Mouse (Mus musculus) stomach, postnatal 0 days (tissue): Measurements from ENCODE around the gene Toe1. TPM values are rescaled to one million over a fixed set of nuclear protein-coding genes. Genes with fewer than 3 reads are reported as not detected.

Experiments
- ATAC-seq: fragments of 200-750 bp; cut with Nextera tagmentation; 2 replicates; pipeline ENCODE4 v1.8.0; 2017; ENCODE audit not compliant: low FRiP score, low TSS enrichment
- DNase-seq: peaks from one replicate; pipeline ENCODE4 v3.0.0-alpha.2; 2016; ENCODE audit warnings: low spot score
- H3K27ac ChIP-seq: fragments of 300-500 bp; sonication (generic); replicated peaks from 2 replicates; pipeline ENCODE4 v1.5.1; 2014; ENCODE audit warnings: mild to moderate bottlenecking, control low read depth
- H3K27me3 ChIP-seq: fragments of 300-500 bp; sonication (generic); 2 replicates; pipeline ENCODE4 v1.6.1; 2014; ENCODE audit warnings: low read length; ENCODE audit not compliant: control insufficient read depth, insufficient read depth
- H3K36me3 ChIP-seq: fragments of 300-500 bp; sonication (generic); 2 replicates; pipeline ENCODE4 v1.6.1; 2014; ENCODE audit warnings: low read length, mixed read lengths; ENCODE audit not compliant: control insufficient read depth, insufficient read depth
- H3K4me1 ChIP-seq: fragments of 300-500 bp; sonication (generic); replicated peaks from 2 replicates; pipeline ENCODE4 v1.6.1; 2014; ENCODE audit warnings: antibody characterized with exemption; ENCODE audit not compliant: control insufficient read depth, insufficient read depth
- H3K4me2 ChIP-seq: fragments of 300-500 bp; sonication (generic); replicated peaks from 2 replicates; pipeline ENCODE4 v1.6.1; 2014; ENCODE audit warnings: low read depth, mild to moderate bottlenecking, control low read depth, moderate library complexity
- H3K4me3 ChIP-seq: fragments of 300-500 bp; sonication (generic); 2 replicates; pipeline ENCODE4 v1.5.1; 2014; ENCODE audit warnings: low read depth, low read length, control low read depth
- H3K9ac ChIP-seq: fragments of 300-500 bp; sonication (generic); 2 replicates; pipeline ENCODE4 v1.6.1; 2014; ENCODE audit warnings: mild to moderate bottlenecking, low read length, control low read depth, mixed read lengths
- H3K9me3 ChIP-seq: fragments of 300-500 bp; sonication (generic); 2 replicates; pipeline ENCODE4 v1.6.1; 2016; ENCODE audit warnings: low read length; ENCODE audit not compliant: control insufficient read depth
- CTCF ChIP-seq: IDR thresholded peaks from 2 replicates; pipeline ENCODE4 v1.5.1; 2016; ENCODE audit warnings: antibody characterized with exemption, low read depth, mild to moderate bottlenecking, moderate library complexity
- EP300 ChIP-seq: optimal IDR thresholded peaks from 2 replicates; pipeline ENCODE3; 2016; ENCODE audit warnings: antibody characterized with exemption
- WGBS: fragments of 180-500 bp; shearing (Covaris S2); extraction: QIAGEN DNeasy Blood & Tissue Kit; methylation state at CpG from one replicate; pipeline ENCODE4 v1.1.7; 2014; 5-methylcytosine and 5-hydroxymethylcytosine counted together
- polyA plus RNA-seq: library from polyadenylated mRNA; unstranded; fragments of >200 nt; fragmentation: Nextera tagmentation; extraction: Ambion mirVana; gene quantifications from 2 replicates; pipeline ENCODE4 v1.2.1, GENCODE M21; 2015

Gene Toe1
- polyA plus RNA-seq, 1 experiment from 2014 or later = 16.0 TPM

- Histone ChIP-seq H3K36me3 (no peaks in the 10 kb centered on the region; the same call in 1 of the 2 replicates), H3K4me3 (peak overlapping the region; percentile 45), H3K4me1 (no peaks in the 10 kb centered on the region; the same call in 1 of the 2 replicates), H3K27me3 (0 out of 2 replicates have a peak, but pooled peaks cover 2% of the 10 kb centered on the region), H3K9ac (peak overlapping the region; percentile 38; the same call in 1 of the 2 replicates), H3K9me3 (no peaks in the 10 kb centered on the region), H3K27ac (no peak overlapping the region), H3K4me2 (peak overlapping the region; percentile 93)
- peak; percentile 88 for ATAC-seq
- under 1% methylated on average over 51 of the region's 51 CpGs for WGBS
- peak; percentile 82 for DNase-seq
- peak; percentile 58 for TF ChIP-seq CTCF
- TF ChIP-seq EP300 = no peak
These were observed 13.7 kb upstream of the Toe1 start for GRCm38 (mm10) chr4:116820902-116821693.

DNA sequence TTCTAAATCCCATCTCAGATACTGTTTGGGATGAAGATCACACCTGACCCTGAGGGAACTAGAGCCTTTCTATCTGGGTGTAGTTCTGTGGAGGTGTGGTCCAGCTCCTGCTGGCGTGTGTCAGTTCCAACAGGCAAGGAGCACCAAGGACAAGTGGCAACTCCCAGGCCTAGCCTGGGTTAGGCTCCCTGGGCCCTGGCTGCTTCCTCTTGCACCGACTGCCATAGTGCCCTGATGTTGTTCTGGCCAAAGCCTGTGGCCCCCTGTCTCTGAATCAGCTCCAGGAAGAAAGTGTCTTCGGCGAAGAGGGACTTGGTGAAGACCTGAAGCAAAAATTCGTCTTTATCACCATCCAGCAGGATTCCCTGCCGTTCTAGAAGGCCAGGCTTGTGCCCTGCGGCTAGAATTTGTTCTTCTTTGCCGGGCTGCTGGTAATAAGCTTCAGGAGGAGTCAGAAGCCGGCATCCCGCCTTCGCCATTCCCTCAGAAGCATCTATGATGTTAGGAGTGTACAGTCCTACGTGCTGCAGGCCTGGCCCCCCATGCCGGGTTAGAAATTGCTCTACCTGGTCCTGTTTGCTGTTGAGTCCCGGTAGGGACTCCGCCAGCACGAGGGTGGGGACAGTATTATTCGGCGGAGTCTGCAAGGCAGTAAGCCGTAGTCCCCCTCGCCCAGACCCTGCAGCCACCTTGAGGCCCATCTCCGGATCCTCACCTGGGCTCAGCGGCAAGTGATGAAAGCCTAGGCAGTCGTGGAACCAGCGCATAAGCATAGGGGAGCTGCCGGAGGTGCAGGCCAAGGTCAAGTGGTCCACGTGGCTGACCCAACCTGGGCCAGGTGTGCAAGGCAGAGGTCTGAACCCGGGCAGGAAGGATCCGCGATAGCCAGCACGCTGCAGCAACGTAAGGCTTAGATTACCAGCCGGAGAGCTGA, 12.8 kb upstream of the Toe1 start:
- Histone ChIP-seq H3K9me3 (no peaks in the 10 kb centered on the region), H3K27me3 (0 out of 2 replicates have a peak, but pooled peaks cover 2% of the 10 kb centered on the region), H3K9ac (peak overlapping the region; percentile 38; the same call in 1 of the 2 replicates), H3K27ac (no peak overlapping the region), H3K4me2 (peak overlapping the region; percentile 93), H3K4me3 (peak overlapping the region; percentile 45), H3K36me3 (no peaks in the 10 kb centered on the region; the same call in 1 of the 2 replicates), H3K4me1 (no peaks in the 10 kb centered on the region; the same call in 1 of the 2 replicates)
- ATAC-seq = no peak
- TF ChIP-seq EP300 (no peak), CTCF (no peak)
- DNase-seq = no peak
- 33% methylated on average over 31 of the region's 32 CpGs for WGBS

DNA sequence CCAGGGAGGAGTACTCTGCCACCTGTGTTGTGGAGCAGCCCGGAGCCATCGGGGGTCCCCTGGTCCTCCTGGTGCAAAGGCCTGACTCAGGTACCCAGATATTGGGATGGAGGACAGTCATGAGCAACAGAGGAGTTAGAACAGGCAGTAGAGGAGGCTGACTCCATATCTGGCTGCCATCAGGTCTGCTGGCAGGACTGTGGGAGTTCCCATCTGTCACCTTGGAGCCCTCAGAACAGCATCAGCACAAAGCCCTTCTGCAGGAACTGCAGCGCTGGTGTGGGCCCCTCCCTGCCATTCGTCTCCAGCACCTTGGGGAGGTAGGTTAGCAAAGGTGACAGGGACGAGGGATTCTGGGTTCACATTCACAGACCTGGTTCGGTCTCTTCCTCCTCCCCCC, 10.0 kb upstream of the Toe1 start:
- no peaks in the 10 kb centered on the region; the same call in 1 of the 2 replicates for H3K36me3 ChIP-seq
- H3K27me3 ChIP-seq = 0 out of 2 replicates have a peak, but pooled peaks cover 2% of the 10 kb centered on the region
- H3K9ac ChIP-seq = no peak overlapping the region
- WGBS = 94% methylated on average over 6 of the region's 6 CpGs
- H3K4me1 ChIP-seq = no peaks in the 10 kb centered on the region
- TF ChIP-seq EP300 (no peak), CTCF (no peak)
- DNase-seq (no peak), ATAC-seq (no peak)
- H3K27ac ChIP-seq = no peak overlapping the region
- no peak overlapping the region for H3K4me2 ChIP-seq
- H3K4me3 ChIP-seq = no peak overlapping the region
- no peaks in the 10 kb centered on the region for H3K9me3 ChIP-seq

DNA sequence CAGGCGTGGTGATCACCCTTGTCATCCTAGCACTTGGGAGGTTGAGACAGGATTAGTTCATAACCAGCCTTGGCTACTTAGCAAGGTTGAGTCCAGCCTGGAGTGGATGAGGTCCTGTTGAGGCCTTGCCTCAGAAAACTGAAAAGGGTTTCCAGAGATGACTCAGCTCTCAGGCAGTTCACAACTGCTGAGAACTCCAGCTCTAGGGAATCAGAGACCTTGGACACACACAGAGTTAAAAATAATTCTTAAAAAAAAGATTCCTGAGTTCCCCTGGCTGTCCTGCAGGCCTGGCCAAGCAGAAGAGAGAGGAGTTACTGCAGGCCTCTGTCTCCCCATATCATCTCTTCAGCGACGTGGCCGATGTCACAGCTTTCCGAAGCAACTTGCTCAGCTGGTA, 7.8 kb upstream of the Toe1 start:
- WGBS = 89% methylated on average over 5 of the region's 5 CpGs
- Histone ChIP-seq H3K9me3 (no peaks in the 10 kb centered on the region), H3K4me2 (no peak overlapping the region), H3K4me1 (no peaks in the 10 kb centered on the region), H3K36me3 (no peaks in the 10 kb centered on the region; the same call in 1 of the 2 replicates), H3K9ac (no peak overlapping the region), H3K27ac (no peak overlapping the region), H3K27me3 (no peaks in the 10 kb centered on the region), H3K4me3 (no peak overlapping the region)
- DNase-seq (no peak), ATAC-seq (no peak)
- TF ChIP-seq EP300 (no peak), CTCF (no peak)

DNA sequence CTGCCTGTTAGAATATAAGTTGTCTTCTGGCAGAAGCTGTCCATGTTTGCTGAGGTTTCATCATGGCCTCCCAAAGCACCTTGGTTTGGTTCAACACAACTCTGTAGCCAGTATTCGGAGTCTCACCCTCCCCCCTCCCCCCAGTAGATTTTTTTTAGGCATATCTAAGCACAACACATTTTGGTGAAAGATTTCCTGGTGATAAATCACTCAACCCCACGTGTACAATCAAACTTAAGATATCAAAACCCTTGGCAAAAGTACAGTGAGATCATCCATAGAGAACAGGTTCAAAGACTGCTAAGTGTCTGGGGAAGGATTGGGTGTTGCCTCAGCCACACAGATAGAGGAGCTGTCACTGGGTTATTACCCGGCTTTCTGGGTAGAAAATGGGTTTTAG, 3.6 kb upstream of the Toe1 start:
- Histone ChIP-seq H3K27me3 (no peaks in the 10 kb centered on the region), H3K4me2 (no peak overlapping the region), H3K9me3 (no peaks in the 10 kb centered on the region), H3K27ac (no peak overlapping the region), H3K36me3 (no peaks in the 10 kb centered on the region), H3K4me1 (no peaks in the 10 kb centered on the region), H3K9ac (no peak overlapping the region), H3K4me3 (no peak overlapping the region)
- DNase-seq (no peak), ATAC-seq (no peak)
- WGBS = 38% methylated on average over 3 of the region's 3 CpGs
- TF ChIP-seq EP300 (no peak), CTCF (no peak)
